Mouse (Mus musculus) G1E (cell line): ENCODE results near the gene Cobll1. TPM values are rescaled to one million over a fixed set of nuclear protein-coding genes. Genes with fewer than 3 reads are reported as not detected.

Experiments
- ATAC-seq: 2 replicates; pipeline ENCODE4 v1.8.0; 2016; ENCODE audit warnings: mild to moderate bottlenecking; ENCODE audit not compliant: insufficient number of reproducible peaks, poor library complexity, low FRiP score, severe bottlenecking; ENCODE audit errors: extremely low read depth
- DNase-seq: peaks from one replicate; pipeline ENCODE4 v3.0.0; 2012; ENCODE audit warnings: low spot score
- H3K27me3 ChIP-seq: 2 replicates; pipeline ENCODE4 v1.6.1; 2012; ENCODE audit warnings: mild to moderate bottlenecking, low read length, inconsistent platforms; ENCODE audit not compliant: insufficient read depth
- H3K36me3 ChIP-seq: replicated peaks from 2 replicates; pipeline ENCODE3; 2012; ENCODE audit warnings: mild to moderate bottlenecking, inconsistent platforms
- H3K4me1 ChIP-seq: 2 replicates; pipeline ENCODE4 v1.6.1; 2012; ENCODE audit warnings: low read depth, low read length, inconsistent platforms, mixed read lengths; ENCODE audit not compliant: insufficient read depth
- H3K4me3 ChIP-seq: 2 replicates; pipeline ENCODE4 v1.5.1; 2012; ENCODE audit warnings: low read depth, mild to moderate bottlenecking, inconsistent platforms, low read length, moderate library complexity, mixed read lengths
- H3K9me3 ChIP-seq: replicated peaks from 2 replicates; pipeline ENCODE4 v1.6.1; 2012; ENCODE audit warnings: inconsistent platforms
- CTCF ChIP-seq: IDR thresholded peaks from 2 replicates; pipeline ENCODE4 v1.5.1; 2012; ENCODE audit warnings: low read depth, low read length, inconsistent platforms, mixed read lengths
- GATA1 ChIP-seq: IDR thresholded peaks from 2 replicates; pipeline ENCODE4 v1.6.1; 2012; ENCODE audit warnings: borderline replicate concordance, low read length, inconsistent platforms, mixed read lengths
- GATA2 ChIP-seq: IDR thresholded peaks from 2 replicates; pipeline ENCODE4 v1.6.1; 2012; ENCODE audit warnings: low read depth, low read length, inconsistent platforms, borderline replicate concordance
- POLR2AphosphoS5 ChIP-seq: IDR thresholded peaks from 2 replicates; pipeline ENCODE4 v1.6.1; 2012; ENCODE audit warnings: low read depth, low read length, inconsistent platforms; ENCODE audit not compliant: insufficient replicate concordance
- TAL1 ChIP-seq: conservative IDR thresholded peaks from 2 replicates; pipeline ENCODE4 v1.6.1; 2012; ENCODE audit warnings: low read depth, low read length, inconsistent platforms, mixed read lengths
- polyA plus RNA-seq: library from polyadenylated mRNA; stranded (reverse); fragments of >175 nt; gene quantifications from 2 replicates; pipeline ENCODE4 v1.2.3, GENCODE M21; 2012
- total RNA-seq, 2 experiments: library from RNA; stranded (forward) in 1 of 2; stranded (reverse) in 1 of 2; fragments of 200-1000 nt in 1 of 2; fragments of >200 nt in 1 of 2; fragmentation: Nextera tagmentation in 1 of 2; gene quantifications; 2 replicates each; pipeline ENCODE4 v1.2.3; 2014 to 2017

The Cobll1 gene
- total and polyA plus RNA-seq, 3 experiments = 0.11 to 1.9 TPM; not detected in 1

DNA sequence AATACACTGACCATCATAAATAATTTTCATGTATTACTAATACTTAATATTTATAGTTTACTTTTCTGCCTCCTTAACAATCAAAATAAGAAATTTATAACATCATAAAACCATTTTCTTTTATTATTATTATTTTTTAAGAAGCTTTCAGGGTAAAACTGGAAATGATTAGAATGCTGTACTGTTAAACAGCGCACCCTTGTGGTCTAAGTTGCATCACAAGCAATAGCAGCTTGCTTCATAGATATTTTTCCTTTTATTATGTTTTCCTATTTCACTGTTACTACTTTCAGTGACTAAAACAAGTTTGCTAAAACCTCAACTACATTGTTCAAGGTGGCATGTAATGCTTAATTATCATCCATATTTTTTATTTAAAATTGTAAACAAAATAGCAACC lies 117.8 kb downstream of the Cobll1 start:
- H3K27me3 ChIP-seq = no peaks in the 10 kb centered on the region
- no peak overlapping the region for H3K4me3 ChIP-seq
- no peak for DNase-seq
- no peaks in the 10 kb centered on the region for H3K4me1 ChIP-seq
- no peak for ATAC-seq
- peaks cover 16% of the 10 kb centered on the region for H3K9me3 ChIP-seq
- TF ChIP-seq CTCF (no peak), GATA1 (no peak), GATA2 (no peak), POLR2AphosphoS5 (no peak), TAL1 (no peak)
- H3K36me3 ChIP-seq = no peaks in the 10 kb centered on the region

DNA sequence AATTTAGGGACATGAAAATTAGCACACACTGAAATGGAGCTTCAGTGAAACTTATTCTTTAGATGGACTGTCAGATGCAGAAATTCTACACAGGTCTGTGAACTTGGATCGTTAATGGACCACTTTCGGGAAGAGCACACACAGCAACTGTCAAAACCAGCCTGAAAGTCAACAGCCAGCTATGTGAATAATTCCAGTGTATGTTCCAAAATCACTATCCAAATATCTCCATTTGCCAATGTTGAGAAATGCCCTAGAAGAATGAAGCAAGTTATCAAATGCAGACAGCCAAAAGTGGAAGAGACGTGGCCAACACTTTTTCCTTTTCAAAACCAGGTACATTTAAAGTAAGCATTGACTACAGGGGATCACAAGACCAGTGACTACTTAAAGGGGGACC lies 118.2 kb downstream of the Cobll1 start:
- TF ChIP-seq POLR2AphosphoS5 (no peak), GATA1 (no peak), GATA2 (no peak), CTCF (no peak), TAL1 (no peak)
- DNase-seq (no peak), ATAC-seq (no peak)
- Histone ChIP-seq H3K4me1 (no peaks in the 10 kb centered on the region), H3K36me3 (no peaks in the 10 kb centered on the region), H3K9me3 (peaks cover 14% of the 10 kb centered on the region), H3K4me3 (no peak overlapping the region), H3K27me3 (no peaks in the 10 kb centered on the region)

DNA sequence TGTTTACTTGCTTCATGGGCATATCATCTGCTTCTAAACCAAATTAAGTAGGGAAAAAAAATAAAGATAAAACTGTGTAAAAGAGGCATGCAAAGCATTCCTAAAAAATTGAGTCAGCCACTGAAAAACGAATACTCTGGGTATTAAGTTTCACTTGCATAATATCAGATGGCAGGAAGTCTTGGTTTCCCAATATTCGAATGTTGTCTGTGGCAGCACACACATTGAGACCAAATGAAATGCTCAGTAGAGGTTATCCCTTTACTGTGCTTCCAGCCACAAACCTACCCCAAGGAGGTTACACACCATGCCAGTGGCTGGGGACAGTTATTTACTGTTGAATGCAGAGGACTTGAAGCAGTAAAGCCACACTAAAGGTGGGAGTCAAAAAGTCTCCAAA lies 119.1 kb downstream of the Cobll1 start:
- TF ChIP-seq TAL1 = no peak
- no peak for TF ChIP-seq GATA2
- no peak for TF ChIP-seq POLR2AphosphoS5
- TF ChIP-seq GATA1 = no peak
- no peak for TF ChIP-seq CTCF
- ATAC-seq (no peak), DNase-seq (no peak)
- Histone ChIP-seq H3K27me3 (no peaks in the 10 kb centered on the region), H3K9me3 (peaks cover 9% of the 10 kb centered on the region), H3K4me3 (no peak overlapping the region), H3K36me3 (no peaks in the 10 kb centered on the region), H3K4me1 (no peaks in the 10 kb centered on the region)

DNA sequence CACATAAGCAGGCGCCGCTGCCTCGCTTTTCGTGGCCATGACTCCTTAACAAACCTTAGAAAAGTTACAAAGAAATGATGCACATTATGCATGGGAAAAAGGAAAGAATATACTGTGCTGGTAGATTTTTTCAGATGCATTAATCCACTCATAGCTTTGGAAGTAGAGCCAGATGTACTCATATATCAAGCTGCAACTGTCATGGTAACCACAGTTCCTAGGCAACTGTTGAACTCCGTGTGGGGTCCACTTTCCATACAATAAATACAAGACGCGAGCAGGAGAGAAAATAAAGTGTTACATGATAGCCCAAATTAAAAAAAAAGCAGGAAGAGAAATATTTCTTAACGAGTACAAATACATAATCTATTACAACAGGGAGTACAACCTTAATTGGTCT lies 119.5 kb downstream of the Cobll1 start:
- ATAC-seq = no peak
- H3K4me3 ChIP-seq = no peak overlapping the region
- no peak for DNase-seq
- H3K27me3 ChIP-seq = no peaks in the 10 kb centered on the region
- no peaks in the 10 kb centered on the region for H3K4me1 ChIP-seq
- H3K36me3 ChIP-seq = no peaks in the 10 kb centered on the region
- H3K9me3 ChIP-seq = peaks cover 9% of the 10 kb centered on the region
- TF ChIP-seq GATA1 (no peak), GATA2 (no peak), TAL1 (no peak), POLR2AphosphoS5 (no peak), CTCF (no peak)

DNA sequence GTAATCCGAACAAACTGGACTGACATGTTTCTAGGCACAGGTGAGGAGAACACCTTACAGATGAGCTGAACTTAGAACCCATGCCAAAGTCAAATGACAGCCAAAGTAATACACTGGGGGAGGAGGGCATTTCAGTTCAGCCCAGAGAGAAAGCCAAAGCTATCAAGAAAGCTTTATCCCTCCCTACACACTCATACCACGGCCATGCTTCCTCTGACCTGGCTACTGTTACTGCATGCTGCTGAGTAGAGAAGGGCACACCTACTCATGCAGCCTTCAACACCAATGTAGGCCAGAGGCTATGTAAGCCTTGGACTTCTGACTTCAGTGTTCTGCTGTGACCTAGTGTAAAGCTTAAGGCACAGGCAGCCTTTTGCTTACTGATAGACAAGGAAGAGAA lies 120.1 kb downstream of the Cobll1 start:
- no peaks in the 10 kb centered on the region for H3K36me3 ChIP-seq
- H3K27me3 ChIP-seq = no peaks in the 10 kb centered on the region
- H3K4me1 ChIP-seq = no peaks in the 10 kb centered on the region
- no peak for TF ChIP-seq CTCF
- no peak for TF ChIP-seq GATA1
- TF ChIP-seq GATA2 = no peak
- TF ChIP-seq TAL1 = no peak
- no peak for TF ChIP-seq POLR2AphosphoS5
- ATAC-seq = no peak
- no peak for DNase-seq
- H3K9me3 ChIP-seq = peaks cover 7% of the 10 kb centered on the region
- no peak overlapping the region for H3K4me3 ChIP-seq

DNA sequence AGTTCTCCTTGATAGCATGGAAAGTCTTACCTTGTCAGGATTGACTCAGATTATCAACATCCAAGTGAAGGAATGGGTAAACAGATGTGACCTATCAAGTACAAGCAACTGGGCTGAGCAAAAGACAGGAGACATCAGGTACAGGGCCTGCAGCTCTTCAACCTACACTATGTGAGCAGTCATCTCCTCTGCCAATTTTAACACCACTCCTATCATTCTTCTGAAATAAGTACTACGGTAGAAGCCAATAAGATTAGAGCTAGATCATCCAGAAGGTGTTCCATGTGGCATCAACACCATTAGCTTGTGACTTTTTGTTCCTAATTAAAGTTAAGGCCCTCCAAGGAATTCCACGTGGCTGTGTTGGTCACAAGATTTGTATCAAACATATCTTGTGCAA lies 121.3 kb downstream of the Cobll1 start:
- ATAC-seq (no peak), DNase-seq (no peak)
- Histone ChIP-seq H3K36me3 (no peaks in the 10 kb centered on the region), H3K4me3 (no peak overlapping the region), H3K9me3 (peaks cover 7% of the 10 kb centered on the region), H3K4me1 (no peaks in the 10 kb centered on the region), H3K27me3 (no peaks in the 10 kb centered on the region)
- TF ChIP-seq TAL1 (no peak), GATA2 (no peak), CTCF (no peak), GATA1 (no peak), POLR2AphosphoS5 (no peak)

DNA sequence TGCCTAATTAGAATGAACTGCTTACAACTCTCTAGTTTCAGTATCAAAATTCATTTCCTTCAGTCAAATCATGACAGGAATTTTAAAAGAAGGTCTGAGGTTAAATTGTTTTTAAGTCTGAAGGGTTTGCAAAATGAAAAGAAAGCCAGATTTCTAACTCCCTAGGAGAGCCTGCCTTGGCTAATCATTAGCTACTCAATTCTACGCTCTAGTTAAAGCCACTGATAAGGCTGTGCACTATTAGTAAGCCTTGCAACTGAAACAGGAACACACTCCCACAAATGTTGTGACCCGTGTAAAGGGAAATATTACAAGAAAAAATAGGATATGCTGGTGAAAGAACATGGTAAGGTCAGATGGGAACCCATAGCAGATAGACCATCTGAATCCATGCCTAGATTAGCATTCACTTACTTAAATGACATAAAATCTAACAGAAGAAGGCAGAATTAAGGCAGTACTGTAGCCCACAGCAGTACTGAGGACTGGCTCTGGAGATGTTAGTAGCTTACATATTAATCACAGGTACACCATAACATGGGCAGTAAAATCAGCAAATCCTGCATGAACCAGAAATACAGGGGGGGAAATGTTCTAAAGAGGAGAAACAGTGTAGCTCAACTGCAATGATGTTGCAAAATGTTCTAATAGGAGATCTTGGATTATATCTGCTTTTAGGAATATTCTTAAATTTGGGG lies 122.6 kb downstream of the Cobll1 start:
- no peaks in the 10 kb centered on the region for H3K4me1 ChIP-seq
- no peaks in the 10 kb centered on the region for H3K36me3 ChIP-seq
- TF ChIP-seq POLR2AphosphoS5 (no peak), TAL1 (no peak), GATA1 (no peak), GATA2 (no peak), CTCF (no peak)
- ATAC-seq (no peak), DNase-seq (no peak)
- peaks cover 5% of the 10 kb centered on the region for H3K9me3 ChIP-seq
- H3K4me3 ChIP-seq = no peak overlapping the region
- no peaks in the 10 kb centered on the region for H3K27me3 ChIP-seq
